Mouse (Mus musculus) testis, postnatal 10 days (tissue): ENCODE results near the gene Lrsam1.

ENCODE experiments used
- DNase-seq: peaks from one replicate; pipeline ENCODE4 v3.0.0; 2021; ENCODE audit warnings: low spot score

The Lrsam1 gene

DNA sequence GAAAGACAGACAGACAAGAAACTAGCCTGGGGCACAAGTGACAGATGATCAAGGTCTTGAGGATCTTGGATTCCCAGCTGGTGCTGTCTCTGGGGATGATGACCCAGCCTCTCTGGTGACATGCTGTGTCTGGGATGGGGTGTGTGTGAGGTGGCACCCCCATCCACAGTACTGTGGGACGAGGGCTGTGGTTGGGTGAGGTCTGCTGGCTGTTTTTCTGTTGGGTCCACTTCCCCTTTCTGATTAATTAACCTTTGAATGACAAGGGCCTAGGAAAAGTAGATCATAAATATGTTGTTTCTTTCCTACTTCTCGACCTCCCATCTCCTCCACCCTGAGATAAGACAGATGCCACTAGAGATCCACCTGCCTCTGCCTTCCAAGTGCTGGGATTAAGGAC lies 67.3 kb downstream of the Lrsam1 start:
- no peak for DNase-seq

DNA sequence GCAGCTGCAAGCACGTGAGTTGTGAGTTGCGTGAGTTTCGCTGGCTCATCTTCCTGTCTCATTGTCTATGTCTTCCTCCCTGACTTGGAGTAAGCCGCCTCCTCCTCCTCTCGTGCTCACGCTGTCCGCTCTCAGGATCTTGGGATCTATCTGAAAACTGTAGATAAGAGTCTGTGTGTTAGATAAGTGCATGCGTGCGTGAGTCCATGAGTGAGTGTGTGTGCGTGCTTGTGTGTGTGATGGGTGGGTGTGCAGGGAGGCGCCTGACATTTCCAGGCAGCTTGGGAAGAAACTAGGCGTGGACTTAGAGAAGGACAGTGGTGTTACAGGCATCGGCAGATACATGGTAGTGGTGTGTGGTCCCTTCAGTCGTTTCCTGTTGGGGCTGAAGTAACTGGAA lies 68.9 kb downstream of the Lrsam1 start:
- no peak for DNase-seq

DNA sequence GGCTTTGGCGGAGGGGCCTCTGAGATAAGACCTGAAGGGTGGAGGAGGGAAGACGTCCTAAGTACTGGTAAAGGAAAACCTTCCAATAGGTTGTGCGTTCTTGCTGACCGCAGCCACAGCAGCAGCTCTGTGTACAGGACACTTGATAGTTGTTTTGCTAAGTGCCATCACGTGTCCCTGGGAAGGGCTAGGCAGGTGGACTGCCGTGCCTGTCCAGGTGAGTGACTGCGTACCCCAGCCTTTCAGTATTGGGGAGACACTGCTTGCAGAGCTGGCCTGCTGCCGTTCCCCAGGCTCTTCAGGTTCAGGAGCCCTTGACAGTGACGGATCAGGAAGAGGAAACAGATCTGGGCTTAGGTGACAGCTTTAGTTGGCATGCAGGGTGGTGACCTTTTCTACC lies 70.1 kb downstream of the Lrsam1 start:
- DNase-seq = no peak

DNA sequence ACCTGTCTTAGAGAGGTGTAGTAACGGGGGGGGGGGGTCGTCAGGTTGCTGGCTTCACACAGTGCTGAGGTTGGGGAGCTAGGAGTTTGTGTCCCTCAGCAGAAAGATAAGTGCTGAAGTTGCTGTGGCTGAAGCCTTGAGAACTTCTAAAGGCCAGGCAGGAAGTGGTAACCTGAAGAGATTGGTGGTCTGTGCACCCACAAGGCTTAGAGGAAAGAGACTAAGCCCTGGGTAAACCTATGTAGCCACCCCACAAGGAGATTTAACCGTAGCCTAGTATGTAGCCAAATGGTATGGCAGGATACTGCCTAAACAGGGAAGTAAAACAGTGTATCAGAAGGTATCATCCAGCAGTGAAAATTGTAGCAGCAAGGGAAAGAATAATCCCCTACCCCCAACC lies 71.1 kb downstream of the Lrsam1 start:
- no peak for DNase-seq

DNA sequence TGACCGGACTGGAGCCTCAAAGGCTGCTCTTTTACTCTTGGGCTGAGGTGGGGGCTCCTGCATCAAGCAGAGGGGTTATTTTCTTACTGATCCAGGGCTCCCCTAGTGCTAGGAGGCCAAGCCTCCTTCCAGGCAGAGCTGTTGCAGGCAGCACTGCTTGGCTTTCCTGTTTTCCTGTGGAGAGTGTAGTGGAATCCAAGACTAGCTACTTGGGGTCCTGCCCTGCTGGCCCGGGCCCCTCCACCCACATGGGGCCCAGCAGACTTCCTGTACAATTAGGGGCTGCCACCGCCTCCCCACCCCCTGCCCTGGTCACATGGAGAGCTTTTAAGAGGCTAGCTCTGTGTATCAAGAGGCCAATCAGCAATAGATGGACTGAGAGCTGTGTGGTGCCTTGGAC lies 72.9 kb downstream of the Lrsam1 start:
- DNase-seq = no peak

DNA sequence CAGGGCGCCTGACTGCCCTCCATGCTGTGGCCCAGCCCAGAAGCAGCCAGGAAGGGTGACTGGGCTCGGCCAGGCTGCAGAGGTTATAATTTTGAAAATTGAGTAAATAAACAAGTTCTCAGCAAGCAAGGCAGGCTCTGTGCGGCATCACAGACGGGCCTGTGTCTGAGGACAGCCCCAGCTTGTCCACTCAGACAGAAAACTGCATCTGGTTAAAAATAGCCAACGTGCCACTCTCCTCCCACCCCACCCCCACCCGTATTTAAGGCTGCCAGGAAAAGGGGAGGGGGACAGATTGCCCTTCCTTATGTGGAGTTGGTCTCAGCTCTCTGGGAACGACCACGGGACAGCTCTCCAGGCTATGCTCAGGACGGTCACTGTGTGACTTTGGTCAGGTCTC lies 73.4 kb downstream of the Lrsam1 start:
- no peak for DNase-seq

DNA sequence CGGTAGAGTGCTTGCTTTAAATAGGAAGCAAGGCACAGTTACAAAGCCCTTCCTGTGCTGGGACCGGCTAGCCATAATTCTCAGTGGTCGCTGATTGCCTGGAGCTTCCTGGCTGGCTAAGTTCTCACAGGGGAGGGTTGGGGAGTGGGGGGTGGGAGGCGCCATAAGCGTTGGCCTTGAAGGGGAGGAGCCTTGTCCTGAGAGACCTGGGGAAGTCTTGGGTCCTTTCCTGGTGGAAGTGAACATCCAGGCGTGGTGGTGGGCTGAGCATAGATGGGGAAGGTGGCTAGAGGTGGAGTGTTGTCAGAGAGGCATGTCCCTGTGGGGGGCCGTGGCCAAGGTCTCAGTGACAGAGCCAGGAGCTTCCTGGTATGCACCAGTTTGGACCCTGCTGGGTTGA lies 76.7 kb downstream of the Lrsam1 start:
- DNase-seq = no peak

DNA sequence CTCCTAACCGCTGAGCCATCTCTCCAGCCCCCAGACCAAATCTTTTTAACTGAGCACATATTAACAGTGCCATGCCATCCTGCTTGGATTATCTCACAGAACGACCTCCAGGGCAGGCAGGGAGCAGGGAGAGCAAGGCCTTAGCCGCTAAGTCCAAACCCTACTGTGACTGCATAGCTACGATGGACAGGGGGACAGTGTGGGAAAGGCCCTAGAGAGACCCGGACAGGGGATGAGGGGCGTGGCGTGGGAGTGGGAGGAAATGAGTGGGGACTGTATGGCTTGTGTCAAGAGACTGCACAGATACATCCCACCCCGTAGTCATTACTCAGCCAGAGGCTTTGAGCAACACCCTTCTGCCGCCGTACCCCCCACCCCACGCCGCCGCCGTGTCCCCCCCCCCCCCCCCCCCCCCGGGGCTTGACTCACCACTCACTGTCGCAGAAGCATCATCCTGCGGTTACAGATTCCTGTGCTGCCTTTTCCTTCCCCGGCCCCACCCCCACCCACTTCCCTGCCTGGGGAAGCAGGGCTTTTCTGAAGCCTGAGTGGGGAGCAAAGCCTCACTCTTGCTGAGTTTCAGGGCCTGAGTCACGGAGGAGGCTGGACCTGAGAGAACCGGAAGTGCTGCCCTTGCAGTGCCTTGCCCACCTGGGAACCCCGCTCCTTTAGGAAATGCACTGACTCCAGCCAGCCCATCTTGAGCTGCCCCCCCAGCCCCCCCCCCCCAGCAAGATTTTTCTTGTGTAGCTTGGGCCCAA lies 79.0 kb downstream of the Lrsam1 start:
- no peak for DNase-seq

DNA sequence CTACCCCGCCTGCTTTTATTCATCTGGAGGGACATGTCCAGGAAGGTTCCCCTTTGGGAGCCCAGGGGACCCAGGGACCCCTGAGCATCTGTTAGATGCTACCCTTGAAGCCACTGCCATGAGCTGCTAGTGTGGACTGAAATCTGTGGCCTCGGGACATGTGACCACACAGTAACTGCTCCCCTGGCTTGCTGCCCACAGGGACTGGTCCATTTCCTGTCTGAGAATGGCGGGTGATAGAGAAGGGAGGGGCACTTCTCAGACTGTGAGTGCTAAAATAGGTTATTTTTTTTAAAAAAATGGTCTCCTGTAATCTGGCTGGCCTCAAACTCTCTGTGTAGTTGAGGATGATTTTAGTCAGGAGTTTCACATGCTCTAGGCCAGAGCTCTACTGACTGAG lies 79.7 kb downstream of the Lrsam1 start:
- DNase-seq = peak; percentile 81

DNA sequence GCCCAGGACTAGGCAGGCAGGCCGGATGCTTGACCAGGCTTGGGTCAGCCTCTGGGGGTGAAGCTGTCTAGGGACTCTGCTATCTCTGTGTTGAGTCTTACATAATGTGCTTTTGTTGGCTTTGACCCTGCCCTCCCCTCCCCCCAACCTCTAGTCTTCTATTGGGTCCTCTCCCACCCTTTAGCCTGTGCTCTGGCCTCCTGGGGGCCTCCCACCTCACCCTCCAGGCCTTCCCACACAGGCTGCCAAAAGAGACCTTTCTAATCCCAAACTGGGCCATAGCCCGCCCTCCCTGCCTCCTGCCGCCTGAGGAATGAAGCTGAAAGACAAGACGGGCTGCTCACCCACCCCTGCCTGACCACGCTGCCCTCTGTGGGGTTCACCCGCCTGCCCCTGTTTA lies 80.4 kb downstream of the Lrsam1 start:
- no peak for DNase-seq

DNA sequence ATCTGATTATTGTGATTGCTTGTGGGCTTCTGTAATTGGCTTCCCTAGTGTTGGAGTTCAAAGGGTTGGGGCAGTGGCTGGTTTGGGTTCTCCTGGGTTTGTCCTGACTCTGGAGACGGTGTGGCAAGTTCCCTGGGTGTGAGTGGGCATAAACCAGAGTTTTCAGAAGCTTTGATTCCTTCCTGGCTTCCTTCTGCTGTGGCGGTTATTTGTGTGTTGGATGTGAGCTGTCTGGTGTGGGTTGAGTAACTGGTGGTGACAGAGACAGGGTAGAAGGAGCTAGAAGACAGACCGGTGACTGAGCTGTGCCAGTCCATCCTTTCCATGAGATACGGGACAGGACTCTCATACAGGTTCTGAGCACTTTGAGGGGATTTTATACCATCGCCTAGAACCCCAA lies 81.8 kb downstream of the Lrsam1 start:
- no peak for DNase-seq

DNA sequence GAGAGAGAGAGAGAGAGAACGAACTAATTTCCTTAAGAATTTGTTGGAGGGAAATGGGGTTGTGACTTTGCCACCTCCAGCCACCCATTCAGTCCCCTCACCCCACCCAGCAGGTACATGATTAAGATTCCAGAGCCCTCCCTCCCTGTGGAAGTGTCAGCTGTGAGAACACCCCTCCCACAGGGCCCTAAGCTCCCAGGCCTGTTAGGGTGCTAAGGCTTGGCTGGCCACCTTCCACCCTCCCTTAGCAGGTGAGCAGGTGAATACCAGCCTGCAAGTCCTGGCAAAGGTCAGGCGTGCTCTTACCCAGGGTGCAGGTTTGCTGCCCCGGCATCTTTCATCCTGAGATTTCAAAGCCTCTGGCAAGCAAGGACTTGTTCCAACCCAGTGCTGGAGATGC lies 83.0 kb downstream of the Lrsam1 start:
- DNase-seq = no peak

DNA sequence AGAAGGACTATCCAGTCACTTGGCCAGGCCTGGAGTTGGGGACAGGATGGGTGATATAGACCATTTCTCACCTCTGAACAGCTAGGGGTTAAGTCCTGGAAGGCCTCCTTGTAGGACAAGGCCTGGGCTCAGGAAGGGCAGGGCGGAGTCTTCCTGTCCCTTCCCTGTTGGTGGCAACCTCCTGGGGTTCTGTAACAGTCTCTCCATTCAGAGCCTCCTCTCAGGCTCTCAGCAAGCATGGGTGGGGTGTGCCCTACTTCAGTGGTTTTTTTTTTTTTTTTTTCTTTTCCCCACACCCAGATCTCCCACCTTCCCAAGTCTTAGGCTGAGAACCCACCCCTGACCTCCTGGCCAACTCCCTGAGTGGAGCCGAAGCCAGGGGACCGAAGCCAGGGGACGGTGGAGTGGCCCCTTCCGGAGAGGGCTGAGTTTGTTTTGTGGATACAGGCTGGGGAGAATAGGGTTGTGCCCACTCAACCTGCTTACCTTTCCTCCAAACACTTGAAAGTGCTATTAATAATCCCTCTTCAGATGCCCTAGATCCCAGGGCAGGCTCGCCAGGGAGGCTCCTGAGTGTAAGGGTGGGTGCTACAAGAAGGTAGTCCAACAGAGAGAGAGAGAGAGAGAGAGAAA lies 83.5 kb downstream of the Lrsam1 start:
- DNase-seq = no peak

DNA sequence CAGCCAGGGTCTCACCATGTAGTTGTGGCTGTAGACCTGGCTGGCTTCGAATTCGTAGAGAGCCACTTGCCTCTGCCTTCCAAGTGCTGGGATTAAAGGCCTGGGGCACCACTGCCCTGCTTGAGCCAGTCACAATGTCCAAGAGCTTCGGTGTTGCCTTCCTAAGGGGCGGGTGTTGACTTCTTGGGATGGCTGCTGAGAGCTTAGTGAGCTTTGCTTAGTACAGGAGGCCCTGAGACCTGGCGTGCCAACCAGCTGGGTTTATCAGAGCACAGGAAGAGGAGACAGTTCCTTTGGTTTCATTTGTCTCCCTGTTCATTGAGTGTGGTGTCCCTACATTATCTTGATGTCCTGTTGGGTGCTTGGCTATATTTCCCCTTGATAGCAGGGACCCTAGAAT lies 84.1 kb downstream of the Lrsam1 start:
- DNase-seq = no peak

DNA sequence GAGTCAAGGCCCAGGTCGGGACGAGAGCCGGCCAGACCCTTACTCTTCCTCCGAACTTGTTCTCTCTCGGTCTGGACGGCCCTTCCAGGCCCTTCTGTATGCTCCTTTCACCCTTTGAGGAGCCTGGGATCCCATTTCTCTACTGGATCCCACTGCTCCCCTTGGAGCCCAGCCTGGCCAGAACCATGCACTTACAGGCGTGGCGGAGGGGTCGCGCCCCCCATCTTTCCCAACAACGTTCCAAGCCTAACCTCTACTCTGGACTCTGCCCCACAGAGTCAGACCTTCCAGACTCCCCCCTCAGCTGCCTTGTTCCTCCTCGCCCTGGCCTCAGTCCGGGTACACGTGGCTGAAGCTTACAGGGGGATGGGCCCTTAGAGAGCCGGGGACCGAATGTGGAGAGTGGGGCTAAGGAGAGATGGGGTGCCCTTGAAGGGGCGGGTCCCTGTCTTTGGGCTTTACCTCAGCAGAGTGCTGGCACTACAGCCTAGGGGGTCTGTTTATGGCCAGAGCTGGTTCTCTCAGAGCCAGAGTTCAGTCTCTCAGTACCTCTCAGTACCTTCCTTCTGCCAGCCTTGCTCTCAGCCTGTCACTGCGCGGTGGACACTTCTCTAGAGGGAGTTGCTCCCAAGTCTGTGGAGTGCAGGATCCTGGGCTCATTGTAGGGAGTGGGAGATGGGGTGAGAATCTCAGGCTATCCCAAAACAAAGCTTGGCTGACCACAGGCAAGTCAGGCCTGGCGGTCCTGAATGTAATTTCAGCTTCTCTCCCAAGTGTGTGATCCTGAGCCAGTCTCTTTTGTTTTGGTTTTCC lies 84.7 kb downstream of the Lrsam1 start:
- DNase-seq = no peak

DNA sequence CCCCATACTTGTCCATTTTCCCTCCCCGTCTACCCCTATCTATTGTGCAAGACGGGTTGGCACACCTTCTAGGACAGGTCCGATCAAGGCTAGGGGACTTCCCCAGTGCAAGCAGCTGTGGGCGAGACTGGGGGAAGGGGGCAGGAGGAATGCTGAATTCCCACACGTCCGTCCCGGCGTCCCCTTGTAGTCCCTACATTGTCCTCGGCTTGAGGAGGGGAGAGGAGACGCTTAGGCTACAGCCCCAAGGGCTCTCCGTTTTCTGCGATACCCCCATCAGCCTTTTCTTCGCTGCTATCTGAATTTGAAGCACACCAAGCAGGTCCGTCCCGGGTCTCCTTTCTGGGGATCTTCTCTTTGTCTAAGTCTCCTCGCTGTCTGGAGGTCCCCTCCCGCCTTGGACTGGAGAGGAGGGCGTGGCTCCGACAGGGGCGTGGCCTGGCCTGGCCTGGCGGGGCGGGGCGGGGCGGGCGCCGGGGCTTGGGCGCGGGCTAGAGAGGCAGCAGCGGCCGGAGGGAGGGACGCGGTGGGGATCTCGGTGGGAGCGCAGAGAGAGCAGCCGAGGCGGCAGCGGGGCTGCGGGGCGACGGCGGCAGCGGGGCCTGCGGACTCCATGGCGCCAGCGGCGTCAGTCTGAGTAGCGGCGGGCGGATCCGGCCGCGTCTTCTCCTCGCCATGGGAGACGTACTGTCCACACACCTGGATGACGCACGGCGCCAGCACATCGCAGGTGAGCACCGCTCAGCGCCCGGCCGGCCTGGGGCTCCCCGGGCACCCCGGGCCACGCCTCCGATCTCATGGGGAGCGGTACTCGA lies 85.5 kb downstream of the Lrsam1 start, which contains the start of gene Fam129b:
TSS of gene Fam129b (plus strand) at position 440 of the 815 bp plus-strand sequence.
- DNase-seq = peak; percentile 93
